Mouse (Mus musculus): ENCODE results near the gene Tnni3k. TPM values are rescaled to one million over a fixed set of nuclear protein-coding genes. Genes with fewer than 3 reads are reported as not detected.

Tnni3k gene
- total and polyA plus RNA-seq, 3 experiments = 0.07 TPM; not detected in 2

DNA sequence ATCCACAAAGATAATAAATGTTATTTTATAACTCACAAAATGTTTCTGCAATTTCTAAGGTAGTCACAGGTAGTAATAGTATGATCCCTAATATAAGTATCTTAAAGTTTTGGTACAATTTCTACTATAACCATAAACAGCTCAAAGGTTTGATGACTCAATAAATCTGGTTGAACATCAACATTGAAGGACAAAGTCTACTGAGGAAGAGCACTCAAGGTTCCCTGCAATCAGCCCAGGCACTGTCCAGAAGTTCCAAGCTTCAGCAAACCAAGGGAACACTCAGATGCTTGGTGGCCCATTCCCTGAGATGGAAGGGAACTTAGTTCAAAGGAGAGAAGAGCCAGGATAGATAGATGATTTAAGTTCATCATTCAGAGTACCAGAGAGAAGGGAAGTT is 62.5 kb downstream of the Tnni3k start:
- no peak overlapping the region for H3K27ac ChIP-seq (ENCODE audit: insufficient read depth, low read depth)
- dilution Hi-C loops (cut with MboI; ENCODE audit: extremely low pct_ligation_motif_present, extremely low pct_unique_long_range_greater_than_20kb, low sequenced_read_pairs) (no loop called here), in situ Hi-C loops (cut with MboI; ENCODE audit: low pct_ligation_motif_present, low pct_unique_long_range_greater_than_20kb, low sequenced_read_pairs) (no loop called here)
- no peaks in the 10 kb centered on the region for H3K79me2 ChIP-seq (replicated peaks; ENCODE audit: control insufficient read depth, extremely low read depth, insufficient read depth, poor library complexity, severe bottlenecking)
- H3K36me3 ChIP-seq (replicated peaks in 1 of 2; ENCODE audit: control insufficient read depth in 1 of 2, insufficient read depth in 1 of 2, low read length in 1 of 2) = no peaks in the 10 kb centered on the region
- DNase-seq (ENCODE audit: extremely low read depth) = no peak
- no peak overlapping the region for H3K4me3 ChIP-seq (replicated peaks in 1 of 3; ENCODE audit: low read depth in 2 of 3, low read length in 2 of 3, poor library complexity in 1 of 3)
- H3K27me3 ChIP-seq (replicated peaks) = no peaks in the 10 kb centered on the region
- H3K4me2 ChIP-seq (ENCODE audit: insufficient read depth, low read depth, poor library complexity, severe bottlenecking) = no peak overlapping the region
- no peak for TF ChIP-seq NELFE (IDR thresholded peaks at IDR 0.05; ENCODE audit: low read depth, low read length)
- no peaks in the 10 kb centered on the region for H3K4me1 ChIP-seq (ENCODE audit: control insufficient read depth in 1 of 2, insufficient read depth in 2 of 2)
- H3K9me3 ChIP-seq (replicated peaks; ENCODE audit: low read length) = no peaks in the 10 kb centered on the region
- H3K9ac ChIP-seq (ENCODE audit: insufficient read depth, low read depth) = no peak overlapping the region

DNA sequence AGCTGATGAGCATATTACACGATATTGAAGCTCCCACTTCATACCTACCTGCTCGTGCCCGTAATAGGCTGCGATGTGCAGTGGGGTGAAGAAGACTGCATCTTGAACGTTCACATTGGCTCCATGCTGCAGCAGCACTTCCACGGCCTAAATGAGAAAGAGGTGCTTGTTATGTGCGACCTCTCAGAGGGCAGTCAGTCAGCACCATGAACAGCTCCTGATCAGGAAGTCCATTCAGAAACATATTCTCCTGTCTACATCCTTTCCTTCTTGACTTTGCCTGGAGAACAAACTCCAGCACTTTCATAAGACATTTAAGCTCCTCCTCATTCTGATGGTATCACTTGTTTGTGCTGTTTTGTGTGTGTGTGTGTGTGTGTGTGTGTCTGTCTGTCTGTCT is 76.1 kb downstream of the Tnni3k start:
- in situ Hi-C loops (cut with MboI; ENCODE audit: low pct_ligation_motif_present, low pct_unique_long_range_greater_than_20kb, low sequenced_read_pairs) = no loop called here

DNA sequence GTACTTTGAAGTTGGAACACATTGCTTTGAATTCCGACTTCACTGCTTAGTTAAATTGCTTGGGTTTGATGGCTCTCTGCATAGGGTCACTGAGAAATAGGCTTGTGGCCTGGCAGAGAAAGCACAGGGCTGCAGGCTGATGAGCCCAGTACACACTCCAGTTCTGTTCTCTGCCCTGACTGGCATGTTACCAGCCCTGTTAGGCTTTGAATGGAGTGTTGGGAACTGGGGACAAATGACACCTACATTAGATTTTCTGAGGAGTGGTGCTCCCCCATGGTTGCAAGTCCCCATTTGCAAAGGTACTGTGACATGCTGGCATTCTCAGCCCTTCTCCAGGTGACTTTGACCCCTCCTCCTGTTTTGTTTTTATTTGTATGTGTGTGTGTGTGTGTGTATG is 83.6 kb downstream of the Tnni3k start:
- dilution Hi-C loops (cut with MboI; ENCODE audit: extremely low pct_ligation_motif_present, extremely low pct_unique_long_range_greater_than_20kb, low sequenced_read_pairs) = no loop called here
- Histone ChIP-seq H3K9me3 (replicated peaks; ENCODE audit: low read length) (no peaks in the 10 kb centered on the region), H3K4me1 (ENCODE audit: control insufficient read depth in 1 of 2, insufficient read depth in 2 of 2) (no peaks in the 10 kb centered on the region), H3K27ac (ENCODE audit: insufficient read depth, low read depth) (no peak overlapping the region), H3K27me3 (replicated peaks) (no peaks in the 10 kb centered on the region), H3K36me3 (replicated peaks in 1 of 2; ENCODE audit: control insufficient read depth in 1 of 2, insufficient read depth in 1 of 2, low read length in 1 of 2) (no peaks in the 10 kb centered on the region), H3K9ac (ENCODE audit: insufficient read depth, low read depth) (no peak overlapping the region), H3K4me2 (ENCODE audit: insufficient read depth, low read depth, poor library complexity, severe bottlenecking) (no peak overlapping the region), H3K79me2 (replicated peaks; ENCODE audit: control insufficient read depth, extremely low read depth, insufficient read depth, poor library complexity, severe bottlenecking) (no peaks in the 10 kb centered on the region), H3K4me3 (replicated peaks in 1 of 3; ENCODE audit: low read depth in 2 of 3, low read length in 2 of 3, poor library complexity in 1 of 3) (no peak overlapping the region)
- no peak for DNase-seq (ENCODE audit: extremely low read depth)
- TF ChIP-seq ZMIZ1 (IDR thresholded peaks at IDR 0.05; ENCODE audit: low read depth, low read length) = no peak
- TF ChIP-seq MAZ (IDR thresholded peaks at IDR 0.05; ENCODE audit: low read depth, low read length) = no peak
- no peak for TF ChIP-seq USF2 (conservative IDR thresholded peaks at IDR 0.05; ENCODE audit: low read depth, low read length)
- TF ChIP-seq NRF1 (IDR thresholded peaks at IDR 0.05; ENCODE audit: low read depth, low read length) = no peak
- no peak for TF ChIP-seq ETS1 (conservative IDR thresholded peaks at IDR 0.05; ENCODE audit: low read depth, low read length)
- in situ Hi-C loops (cut with MboI; ENCODE audit: low pct_ligation_motif_present, low pct_unique_long_range_greater_than_20kb, low sequenced_read_pairs) = no loop called here

More for the DNA sequence above, 76.1 kb downstream of the Tnni3k start:
- dilution Hi-C loops (cut with MboI; ENCODE audit: extremely low pct_ligation_motif_present, extremely low pct_unique_long_range_greater_than_20kb, low sequenced_read_pairs) = no loop called here
- no peak for TF ChIP-seq ZNF384 (IDR thresholded peaks at IDR 0.05; ENCODE audit: low read depth, low read length)
- TF ChIP-seq RAD21 (IDR thresholded peaks at IDR 0.05; ENCODE audit: low read depth, low read length) = no peak
- TF ChIP-seq BHLHE40 (IDR thresholded peaks at IDR 0.05; ENCODE audit: low read depth, low read length) = no peak
- TF ChIP-seq CHD1 (IDR thresholded peaks at IDR 0.05; ENCODE audit: low read depth, low read length) = no peak
- TF ChIP-seq HCFC1 (IDR thresholded peaks at IDR 0.05; ENCODE audit: low read depth, low read length) = no peak
- TF ChIP-seq ZC3H11A (IDR thresholded peaks at IDR 0.05; ENCODE audit: low read depth, low read length) = no peak
- TF ChIP-seq SIN3A (IDR thresholded peaks at IDR 0.05; ENCODE audit: low read length) = no peak
- no peaks in the 10 kb centered on the region for H3K36me3 ChIP-seq (replicated peaks in 1 of 2; ENCODE audit: control insufficient read depth in 1 of 2, insufficient read depth in 1 of 2, low read length in 1 of 2)
- no peaks in the 10 kb centered on the region for H3K9me3 ChIP-seq (replicated peaks; ENCODE audit: low read length)
- no peak overlapping the region for H3K27ac ChIP-seq (ENCODE audit: insufficient read depth, low read depth)
- no peak overlapping the region for H3K4me3 ChIP-seq (replicated peaks in 1 of 3; ENCODE audit: low read depth in 2 of 3, low read length in 2 of 3, poor library complexity in 1 of 3)
- no peaks in the 10 kb centered on the region for H3K79me2 ChIP-seq (replicated peaks; ENCODE audit: control insufficient read depth, extremely low read depth, insufficient read depth, poor library complexity, severe bottlenecking)
- no peaks in the 10 kb centered on the region for H3K4me1 ChIP-seq (ENCODE audit: control insufficient read depth in 1 of 2, insufficient read depth in 2 of 2)
- peak; percentile 34 for DNase-seq (ENCODE audit: extremely low read depth)
- no peaks in the 10 kb centered on the region for H3K27me3 ChIP-seq (replicated peaks)
- H3K9ac ChIP-seq (ENCODE audit: insufficient read depth, low read depth) = no peak overlapping the region
- H3K4me2 ChIP-seq (ENCODE audit: insufficient read depth, low read depth, poor library complexity, severe bottlenecking) = no peak overlapping the region
